Mouse (Mus musculus) spleen, embryonic (tissue): ENCODE measurements around the gene Trib2.

Experiments used
- CTCF ChIA-PET: fragments of 350-600 bp; sonication (Branson Sonifier 250); formaldehyde crosslinking; loops from one replicate; lab custom pipeline; 2022; lab: Charles Lee

The Trib2 gene

GRCm38 (mm10) chr12:15816740-15817178, at the start of gene Trib2:
Gene Trib2 (minus strand): TSS chr12:15816922.
- CTCF ChIA-PET = interaction anchor here (1.1 kb wide), 1 partner anchor 566 kb away, joined by 3 read pairs; no protein-coding TSS in a partner anchor

GRCm38 (mm10) chr12:15858005-15858404, 41.3 kb upstream of the Trib2 start:
- CTCF ChIA-PET = no interaction called here

GRCm38 (mm10) chr12:15855891-15856290, 39.2 kb upstream of the Trib2 start:
- CTCF ChIA-PET = no interaction called here

GRCm38 (mm10) chr12:15852781-15853180, 36.1 kb upstream of the Trib2 start:
- CTCF ChIA-PET = no interaction called here

DNA sequence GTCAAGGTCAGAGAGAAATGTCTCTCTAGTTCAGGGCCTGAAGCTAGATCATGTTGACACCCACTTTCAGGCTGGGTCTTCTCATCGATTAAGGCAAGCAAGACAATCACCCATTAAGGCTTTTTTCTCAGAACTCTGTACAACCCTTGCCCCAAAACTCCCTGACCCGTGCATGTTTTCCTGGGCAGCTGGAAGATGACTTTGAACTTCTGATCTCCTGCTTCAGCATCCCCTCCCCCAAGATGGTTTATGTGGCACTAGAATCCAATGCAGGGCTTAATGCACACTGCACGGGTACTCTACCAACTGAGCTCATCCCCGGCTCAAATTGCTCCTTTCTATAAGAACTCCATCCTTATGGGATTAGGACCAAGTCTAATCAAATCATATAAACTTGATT, 35.3 kb upstream of the Trib2 start:
- CTCF ChIA-PET = no interaction called here

- CTCF ChIA-PET = no interaction called here
Measured at GRCm38 (mm10) chr12:15850441-15850895, 33.7 kb upstream of the Trib2 start.

DNA sequence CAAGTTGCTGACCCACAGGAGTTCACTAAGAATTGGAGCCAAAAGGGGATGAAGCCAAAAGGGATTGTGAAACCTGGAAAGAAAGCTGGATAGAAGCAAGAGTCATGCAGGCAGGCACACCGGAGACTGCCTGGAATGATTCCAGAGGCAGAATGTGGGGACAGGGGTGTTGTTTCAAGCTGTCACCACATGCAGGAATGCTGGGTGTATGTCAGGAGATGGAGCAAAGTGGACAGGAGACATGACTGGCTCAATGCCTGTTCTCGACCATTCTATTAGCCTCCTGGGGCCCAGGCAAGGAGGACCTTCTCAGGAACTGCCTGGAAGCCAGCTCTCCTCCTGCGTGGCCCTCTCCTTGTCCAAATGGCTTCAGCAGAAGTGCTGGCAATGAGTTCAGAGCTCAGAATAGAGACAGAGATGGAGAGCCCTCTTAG, 33.2 kb upstream of the Trib2 start:
- CTCF ChIA-PET = no interaction called here

DNA sequence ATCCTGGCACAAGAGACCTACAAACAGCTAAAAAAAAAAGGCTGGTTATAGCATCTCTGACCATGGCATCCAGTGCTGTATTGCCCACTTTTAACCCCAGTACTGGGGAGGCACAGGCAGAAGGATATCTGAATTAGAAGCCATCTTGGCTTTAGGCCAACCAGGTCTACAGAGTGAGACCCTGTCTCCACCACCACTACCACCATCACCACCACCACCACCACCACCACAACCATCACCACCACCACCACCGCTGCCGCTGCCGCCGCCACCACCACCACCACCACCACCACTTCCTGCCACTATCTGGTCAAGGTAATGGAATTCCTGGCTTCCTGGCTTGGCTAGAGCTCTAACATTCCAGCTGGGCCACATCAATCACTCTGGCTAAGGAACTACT, 31.7 kb upstream of the Trib2 start:
- CTCF ChIA-PET = interaction anchor here (0.6 kb wide), 1 partner anchor 158 kb away, joined by 3 read pairs; no protein-coding TSS in a partner anchor

DNA sequence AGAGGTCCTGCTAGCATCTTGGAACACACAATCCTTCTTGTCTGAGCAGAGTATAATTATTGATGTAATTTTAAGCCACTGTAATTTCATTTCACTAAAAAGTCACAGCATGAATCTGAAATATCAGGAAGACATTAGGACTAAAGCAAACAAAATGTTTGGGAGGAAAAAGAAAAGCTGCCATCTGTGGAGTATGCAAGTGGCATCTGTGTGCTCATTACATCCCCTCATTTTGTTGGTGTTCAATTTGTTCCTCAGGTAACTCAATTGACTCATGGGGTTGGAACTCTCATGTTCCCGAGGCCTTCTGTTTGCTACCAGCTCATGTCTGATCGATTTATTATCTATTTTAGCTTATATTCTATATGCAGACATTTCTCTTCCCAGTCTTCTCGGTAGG, 28.0 kb upstream of the Trib2 start:
- CTCF ChIA-PET = no interaction called here

DNA sequence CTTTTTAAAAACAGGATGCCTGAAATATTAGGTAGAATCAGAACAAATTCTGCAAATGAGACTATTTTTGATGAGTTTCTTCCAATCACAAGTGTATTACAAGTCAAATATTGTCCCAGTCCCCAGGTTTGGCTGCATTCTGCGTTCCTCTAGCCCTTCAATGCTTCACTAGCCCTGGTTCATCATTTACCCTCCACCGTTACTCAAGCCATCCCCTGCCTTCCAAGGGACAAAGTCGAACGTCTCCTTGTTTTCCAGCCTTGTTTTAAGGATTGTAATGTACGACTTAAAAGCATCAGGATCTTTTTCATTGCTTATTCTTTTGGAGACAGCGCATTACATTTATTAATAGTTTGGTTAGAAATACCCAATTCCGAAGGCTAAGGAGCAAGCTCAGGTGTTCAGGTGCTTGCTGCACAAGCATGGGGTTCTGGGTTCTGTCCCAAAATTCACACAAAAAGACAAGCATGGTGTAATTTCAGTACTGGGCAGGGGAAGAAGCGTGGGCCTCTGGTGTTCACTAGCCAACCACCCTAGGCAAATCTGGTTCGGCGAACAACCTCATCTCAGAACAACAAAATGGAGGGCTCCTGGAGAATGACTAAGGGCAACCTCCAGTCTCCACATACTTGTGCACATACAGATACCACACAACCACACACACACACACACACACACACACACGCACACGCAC, 24.3 kb upstream of the Trib2 start:
- CTCF ChIA-PET = no interaction called here

DNA sequence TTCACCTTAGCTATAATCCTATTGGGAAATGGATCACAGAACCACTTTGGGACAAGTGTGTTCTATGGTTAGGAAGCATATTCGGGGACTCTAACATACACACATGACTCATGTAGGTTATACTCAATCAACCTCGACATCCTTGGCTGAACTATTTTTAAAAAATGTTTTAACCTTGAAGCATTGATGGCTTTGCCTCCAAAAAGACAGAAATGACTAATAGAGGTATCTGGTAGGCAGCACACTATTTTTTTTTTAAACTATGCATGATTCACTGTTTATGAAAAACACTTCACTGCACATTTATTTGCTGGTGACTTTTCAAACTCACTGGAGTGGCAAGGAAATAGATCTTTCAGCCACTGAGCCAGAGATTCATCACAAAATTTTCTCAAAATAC, 21.5 kb upstream of the Trib2 start:
- CTCF ChIA-PET = no interaction called here

DNA sequence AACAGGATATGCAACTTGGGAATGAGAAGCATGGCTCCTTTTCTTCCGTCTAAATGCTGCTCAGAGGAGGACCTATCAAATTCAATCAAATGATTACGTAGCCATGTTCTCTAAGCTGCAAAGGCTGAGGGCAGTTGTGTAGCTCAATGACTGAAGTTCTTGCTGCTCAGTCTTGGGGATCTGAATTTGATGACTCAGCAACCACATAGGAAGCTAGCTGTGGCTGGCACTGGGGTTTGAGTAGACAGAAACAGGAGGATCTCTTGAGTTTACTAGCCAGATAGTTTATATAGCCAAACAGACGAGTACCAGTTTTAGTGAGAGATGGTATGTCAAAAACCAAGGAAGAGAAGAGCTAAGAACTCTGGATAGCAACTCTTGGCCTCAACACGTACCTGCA, 20.8 kb upstream of the Trib2 start:
- CTCF ChIA-PET = no interaction called here

DNA sequence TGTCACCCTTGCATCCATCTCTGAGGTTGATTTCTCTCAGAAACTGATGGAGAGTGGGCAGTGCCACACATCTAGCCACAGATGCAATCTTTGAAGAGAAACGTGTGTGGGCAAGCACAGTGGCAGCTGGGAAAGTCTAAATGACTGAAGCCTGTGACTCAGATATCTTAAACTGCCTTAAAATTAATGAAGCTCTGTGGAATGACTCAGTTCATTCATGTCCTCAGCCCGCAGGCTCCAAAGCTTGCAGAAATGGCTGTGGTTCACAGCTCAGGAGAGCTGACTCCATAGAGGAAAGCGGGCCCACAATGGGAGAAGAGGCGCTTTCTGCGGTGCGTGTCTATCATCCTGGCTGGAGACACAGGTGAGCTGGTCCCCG, 15.9 kb upstream of the Trib2 start:
- CTCF ChIA-PET = no interaction called here

GRCm38 (mm10) chr12:15831941-15832673, 15.4 kb upstream of the Trib2 start:
- CTCF ChIA-PET = no interaction called here

DNA sequence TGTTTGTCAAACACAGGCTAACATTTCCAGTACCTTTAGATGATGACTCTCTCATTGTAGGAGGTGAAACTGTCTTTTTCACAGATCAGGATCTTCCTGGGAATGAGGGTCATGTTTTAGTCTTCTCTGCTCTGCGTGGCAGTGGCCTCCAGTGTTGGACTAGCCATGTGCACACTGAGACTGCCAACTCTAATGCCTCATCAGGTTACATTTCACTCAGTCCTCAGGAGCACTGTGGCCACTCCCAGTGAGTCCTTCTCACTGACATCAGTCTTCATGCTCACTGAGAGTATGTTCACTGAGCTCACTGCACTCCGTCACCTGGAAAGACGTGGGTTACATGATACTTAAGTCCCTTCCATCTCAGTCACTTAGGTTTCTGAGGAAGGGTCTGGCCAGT, 14.0 kb upstream of the Trib2 start:
- CTCF ChIA-PET = no interaction called here

- CTCF ChIA-PET = interaction anchor here (0.6 kb wide), 1 partner anchor 217 kb away, joined by 6 read pairs; no protein-coding TSS in a partner anchor
Measured at GRCm38 (mm10) chr12:15828815-15829398, 12.2 kb upstream of the Trib2 start.

DNA sequence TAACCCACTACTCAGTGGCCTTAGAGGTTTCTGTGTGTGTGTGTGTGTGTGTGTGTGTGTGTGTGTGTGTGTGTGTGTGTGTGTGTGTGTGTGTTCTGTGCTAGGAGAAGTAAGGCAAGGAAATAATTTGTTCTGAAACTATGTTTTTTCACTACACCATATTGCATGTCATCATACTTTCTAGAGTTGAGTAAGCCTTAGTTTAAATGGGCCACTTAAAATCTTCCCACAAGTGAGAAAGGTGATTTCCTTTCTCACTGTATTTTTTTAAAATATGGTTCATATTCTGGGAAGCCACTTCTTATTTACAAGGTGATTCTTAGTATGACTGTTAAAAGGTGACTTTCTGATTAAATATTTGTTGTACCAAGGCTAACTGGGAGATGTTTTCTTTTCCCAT, 4.3 kb upstream of the Trib2 start:
- CTCF ChIA-PET = no interaction called here

DNA sequence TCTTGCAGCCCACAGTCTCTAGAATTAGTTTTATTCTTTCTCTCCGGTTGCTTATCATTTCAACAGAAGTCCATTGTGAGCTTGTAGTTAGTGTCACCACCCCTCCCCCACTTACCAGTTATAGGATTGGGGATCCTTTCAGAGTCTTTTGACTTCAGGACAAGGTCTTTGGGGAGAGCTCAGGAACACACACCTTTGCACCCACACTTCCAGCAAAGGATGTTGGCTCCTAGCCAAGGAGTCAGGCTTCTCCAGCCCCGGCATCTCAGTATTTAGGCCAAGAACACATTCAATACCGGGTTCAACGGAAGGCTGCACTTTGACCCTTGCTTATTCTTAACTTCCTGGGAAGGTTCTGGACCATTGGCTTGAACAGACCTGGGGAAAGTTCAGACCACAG, 643 bp upstream of the Trib2 start:
- CTCF ChIA-PET = no interaction called here

DNA sequence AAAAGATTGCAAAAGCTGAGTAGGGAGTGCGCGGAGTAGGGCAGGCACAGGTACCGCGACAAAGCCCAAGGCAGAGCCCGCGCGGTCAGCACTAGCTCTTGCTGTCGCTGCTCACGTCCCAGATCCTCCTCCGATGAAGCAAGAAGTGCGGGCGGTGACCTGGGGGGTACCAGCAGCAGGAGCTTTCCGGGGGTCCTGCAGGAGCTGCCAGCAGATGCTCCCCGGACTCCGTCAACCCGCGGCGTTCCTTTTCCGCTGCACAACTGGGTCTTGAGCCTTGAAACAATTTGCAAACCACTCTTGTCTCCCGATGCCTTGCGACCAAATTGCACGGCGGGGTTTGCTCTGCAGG, 492 bp downstream of the Trib2 start:
- CTCF ChIA-PET = interaction anchor here (0.7 to 1.1 kb wide), 2 partner anchors 19 to 567 kb away, joined by 3 read pairs; no protein-coding TSS in a partner anchor

GRCm38 (mm10) chr12:15815576-15816253, 1.0 kb downstream of the Trib2 start:
- CTCF ChIA-PET = interaction anchor here (0.7 to 1.6 kb wide), 4 partner anchors 12 to 568 kb away, joined by 3 read pairs; no protein-coding TSS in a partner anchor

- CTCF ChIA-PET = interaction anchor here (0.7 to 1.6 kb wide), 2 partner anchors 11 to 360 kb away, joined by 3 read pairs; no protein-coding TSS in a partner anchor
Measured at GRCm38 (mm10) chr12:15815170-15815575, 1.5 kb downstream of the Trib2 start.
